Mouse (Mus musculus) bone marrow macrophage, adult 2 months (primary cell): Measurements from ENCODE around the gene Numb.

Source experiments
- CTCF ChIP-seq: IDR thresholded peaks from 2 replicates; pipeline ENCODE4 v1.5.1; 2012; ENCODE audit warnings: low read depth, mild to moderate bottlenecking, low read length, moderate library complexity
- POLR2A ChIP-seq: IDR thresholded peaks from 2 replicates; pipeline ENCODE4 v1.6.1; 2012; ENCODE audit warnings: mild to moderate bottlenecking, low read depth, low read length, borderline replicate concordance

DNA sequence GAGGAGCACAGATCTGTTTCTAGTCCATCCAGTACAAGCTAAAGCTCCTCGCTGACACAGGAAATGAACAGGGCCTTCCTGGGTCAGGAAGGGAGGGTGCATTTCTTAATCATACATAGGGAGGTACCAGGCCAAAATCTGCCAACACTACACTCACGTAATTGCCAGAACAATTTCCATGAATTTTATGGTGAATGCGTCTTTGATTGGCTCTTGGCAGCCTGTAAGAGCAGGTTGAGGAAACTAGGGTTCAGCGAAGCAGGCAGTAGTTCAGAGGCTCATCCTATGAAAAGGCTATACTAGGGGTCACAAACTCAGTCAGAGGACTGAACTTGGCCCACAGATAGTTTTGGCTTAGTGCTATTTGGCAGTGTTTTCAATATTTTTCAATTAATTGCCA is 18.3 kb upstream of the Numb start:
- TF ChIP-seq POLR2A, result no peak
- no peak for TF ChIP-seq CTCF
